Mouse (Mus musculus) hindbrain, embryonic 11.5 days (tissue): ENCODE measurements around the gene Hnrnpa0. TPM values are rescaled to one million over a fixed set of nuclear protein-coding genes. Genes with fewer than 3 reads are reported as not detected.

ENCODE experiments used
- ATAC-seq: fragments of 200-750 bp; cut with Nextera tagmentation; 2 replicates; pipeline ENCODE4 v1.8.0; 2017; ENCODE audit warnings: mild to moderate bottlenecking, moderate TSS enrichment, moderate library complexity; ENCODE audit not compliant: low FRiP score
- DNase-seq: peaks from one replicate; pipeline ENCODE4 v3.0.0-alpha.2; 2015; ENCODE audit warnings: low spot score
- H3K27ac ChIP-seq: fragments of 300-500 bp; sonication (generic); 2 replicates; pipeline ENCODE4 v1.5.1; 2014; ENCODE audit warnings: mild to moderate bottlenecking, low read depth, low read length
- H3K27me3 ChIP-seq: fragments of 300-500 bp; sonication (generic); 2 replicates; pipeline ENCODE4 v1.6.1; 2014; ENCODE audit warnings: mild to moderate bottlenecking, low read length, moderate library complexity, mixed read lengths; ENCODE audit not compliant: control insufficient read depth, insufficient read depth
- H3K36me3 ChIP-seq: fragments of 300-500 bp; sonication (generic); 2 replicates; pipeline ENCODE4 v1.6.1; 2014; ENCODE audit warnings: mild to moderate bottlenecking, low read length, moderate library complexity, mixed read lengths; ENCODE audit not compliant: control insufficient read depth, insufficient read depth
- H3K4me1 ChIP-seq: fragments of 300-500 bp; sonication (generic); replicated peaks from 2 replicates; pipeline ENCODE4 v1.6.1; 2014; ENCODE audit warnings: low read length, mixed read lengths; ENCODE audit not compliant: control insufficient read depth, insufficient read depth
- H3K4me2 ChIP-seq: fragments of 300-500 bp; sonication (generic); replicated peaks from 2 replicates; pipeline ENCODE4 v1.6.1; 2014; ENCODE audit warnings: mild to moderate bottlenecking, low read depth, low read length
- H3K4me3 ChIP-seq: fragments of 300-500 bp; sonication (generic); 2 replicates; pipeline ENCODE4 v1.5.1; 2014; ENCODE audit warnings: low read depth, low read length
- H3K9ac ChIP-seq: fragments of 300-500 bp; sonication (generic); 2 replicates; pipeline ENCODE4 v1.6.1; 2014; ENCODE audit warnings: low read depth, low read length
- H3K9me3 ChIP-seq: fragments of 300-500 bp; sonication (generic); 2 replicates; pipeline ENCODE4 v1.6.1; 2016; ENCODE audit warnings: low read length; ENCODE audit not compliant: control insufficient read depth
- whole genome bisulfite sequencing: fragments of 180-500 bp; shearing (Covaris S2); extraction: QIAGEN DNeasy Blood & Tissue Kit; methylation state at CpG from one replicate; pipeline ENCODE4 v1.1.7; 2014; 5-methylcytosine and 5-hydroxymethylcytosine counted together
- polyA plus RNA-seq: library from polyadenylated mRNA; unstranded; fragments of >200 nt; fragmentation: Nextera tagmentation; extraction: Ambion mirVana; gene quantifications from 2 replicates; pipeline ENCODE4 v1.2.1, GENCODE M21; 2014

Hnrnpa0 gene
- polyA plus RNA-seq, 1 experiment from 2014 or later, result 61.9 TPM

GRCm38 (mm10) chr13:58129687-58130246 lies 1.4 kb upstream of the Hnrnpa0 start:
- no peaks in the 10 kb centered on the region for H3K27me3 ChIP-seq
- peak overlapping the region; percentile 98 for H3K4me3 ChIP-seq
- peak overlapping the region; percentile 97 for H3K27ac ChIP-seq
- DNase-seq, result no peak
- peak overlapping the region; percentile 99 for H3K9ac ChIP-seq
- ATAC-seq, result no peak
- no peaks in the 10 kb centered on the region for H3K9me3 ChIP-seq
- H3K4me1 ChIP-seq, result peaks cover 3% of the 10 kb centered on the region; the same call in 1 of the 2 replicates
- WGBS, result 34% methylated on average over 4 of the region's 4 CpGs
- peak overlapping the region; percentile 61 for H3K4me2 ChIP-seq
- H3K36me3 ChIP-seq, result no peaks in the 10 kb centered on the region

DNA sequence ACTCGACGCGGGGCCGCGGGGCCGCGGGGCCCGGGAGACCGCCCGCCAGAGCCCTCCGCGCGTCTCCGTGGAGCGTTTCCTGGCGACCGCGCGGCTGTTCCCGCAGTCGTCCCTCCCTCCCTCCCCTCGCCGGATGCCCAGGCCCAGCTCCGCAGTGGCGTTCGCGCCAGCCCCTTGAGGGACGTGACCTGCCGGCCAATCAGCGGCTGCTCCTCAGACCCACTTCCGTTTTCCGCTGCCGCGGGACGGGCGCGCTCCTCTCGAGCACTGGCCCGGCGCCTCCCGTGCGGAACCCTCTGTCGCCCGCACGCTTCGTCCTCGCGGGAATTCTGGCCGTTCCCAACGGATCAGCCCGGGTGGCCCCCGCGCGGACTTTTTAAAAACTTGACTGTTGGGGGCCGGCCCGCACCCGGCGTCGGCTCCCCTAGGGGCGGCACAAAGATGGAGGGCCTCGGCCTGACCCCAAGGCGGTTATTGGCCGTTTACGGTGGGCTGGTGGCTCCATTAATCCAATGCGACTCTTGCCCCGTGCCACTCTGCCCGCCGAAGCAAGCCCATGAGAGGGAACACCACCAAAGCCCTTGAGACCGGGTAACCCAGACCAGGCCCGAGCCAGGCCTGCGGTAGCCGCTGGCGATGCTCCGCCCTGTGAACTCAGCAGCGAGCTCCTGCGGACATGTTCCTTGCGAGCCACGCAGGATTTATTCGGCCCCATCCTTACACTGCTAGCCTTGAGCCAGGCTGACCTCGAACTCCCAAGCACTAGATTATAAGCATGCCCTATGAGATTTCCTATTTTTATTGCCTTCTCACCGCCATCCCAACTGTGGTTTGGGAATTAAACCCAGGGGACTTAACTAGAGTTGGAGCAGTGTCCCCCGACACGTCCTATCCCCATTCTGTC lies 664 bp upstream of the Hnrnpa0 start:
- Histone ChIP-seq H3K4me3 (peak overlapping the region; percentile 98), H3K4me1 (peaks cover 3% of the 10 kb centered on the region; the same call in 1 of the 2 replicates), H3K4me2 (peak overlapping the region; percentile 61), H3K36me3 (no peaks in the 10 kb centered on the region), H3K27me3 (no peaks in the 10 kb centered on the region), H3K9ac (peak overlapping the region; percentile 99), H3K27ac (peak overlapping the region; percentile 97), H3K9me3 (no peaks in the 10 kb centered on the region)
- ATAC-seq (peak; percentile 97), DNase-seq (peak; percentile 95)
- WGBS, result under 1% methylated on average over 59 of the region's 83 CpGs

DNA sequence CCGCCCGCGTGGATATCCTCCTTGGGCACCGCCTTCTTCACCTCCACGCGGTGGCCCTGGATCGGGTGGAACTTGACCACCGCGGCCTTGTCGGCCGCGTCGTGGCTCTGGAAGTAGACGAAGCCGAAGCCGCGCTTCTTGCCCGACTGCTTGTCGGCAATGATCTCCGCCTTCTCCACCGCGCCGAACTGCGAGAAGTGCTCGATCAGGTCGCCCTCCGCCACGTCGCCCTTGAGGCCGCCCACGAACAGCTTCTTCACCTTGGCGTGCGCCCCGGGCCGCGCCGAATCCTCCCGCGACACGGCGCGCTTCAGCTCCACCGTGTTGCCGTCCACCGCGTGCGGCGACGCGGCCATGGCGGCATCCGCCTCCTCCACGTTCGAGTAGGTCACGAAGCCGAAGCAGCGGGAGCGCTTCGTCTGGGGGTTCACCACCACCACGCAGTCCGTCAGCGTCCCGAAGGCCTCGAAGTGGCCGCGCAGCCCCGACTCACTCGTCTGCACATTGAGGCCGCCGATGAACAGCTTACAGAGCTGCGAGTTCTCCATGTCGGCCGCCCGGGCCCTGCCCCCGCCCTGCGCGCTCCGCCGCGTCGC lies 492 bp downstream of the Hnrnpa0 start:
- DNase-seq, result peak; percentile 73
- under 1% methylated on average over 61 of the region's 81 CpGs for WGBS

DNA sequence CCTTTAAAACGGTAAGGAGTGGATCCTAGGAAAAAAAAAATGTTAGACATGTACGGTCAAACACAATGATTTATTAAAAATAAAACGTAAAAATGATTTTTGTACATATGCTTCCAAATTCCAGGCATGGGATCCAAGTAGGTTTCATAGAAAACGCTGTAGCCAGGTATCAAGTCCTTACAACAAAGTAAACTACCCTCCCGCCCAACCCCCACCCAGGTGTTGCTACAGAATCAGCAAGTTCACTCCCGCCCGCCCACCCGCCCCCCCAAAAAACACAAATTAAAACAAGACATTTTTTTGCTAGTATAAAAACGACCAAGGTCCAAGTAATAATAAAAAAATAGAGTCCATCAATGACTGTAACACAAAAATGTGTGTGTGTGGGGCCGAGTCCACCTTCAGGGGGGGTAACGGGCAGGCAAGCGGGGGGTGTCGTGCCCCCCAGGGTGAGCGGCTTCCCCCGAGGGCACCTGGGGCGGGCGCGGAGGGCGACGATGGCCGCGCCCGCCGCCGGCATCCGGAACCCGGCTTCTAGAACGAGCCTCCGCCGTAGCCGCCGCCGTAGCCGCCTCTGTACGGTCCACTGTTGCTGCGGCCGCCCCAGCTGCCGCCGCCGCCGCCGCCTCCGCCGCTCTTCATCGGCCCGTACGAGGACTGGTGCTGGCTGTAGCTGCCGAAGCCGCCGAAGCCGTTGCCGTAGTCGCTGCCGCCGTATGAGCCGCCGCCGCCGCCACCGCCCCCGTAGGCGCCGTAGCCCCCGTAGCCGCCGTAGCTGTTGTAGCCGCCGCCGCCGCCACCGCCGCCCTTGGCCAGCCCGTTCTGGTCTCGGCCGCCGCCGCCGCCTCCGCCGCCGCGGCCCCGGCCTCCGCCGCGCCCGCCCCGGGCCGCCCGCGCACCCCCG lies 1.2 kb downstream of the Hnrnpa0 start:
- DNase-seq, result peak; percentile 56
- under 1% methylated on average over 52 of the region's 92 CpGs for WGBS
- ATAC-seq, result no peak

More for the DNA sequence above, 492 bp downstream of the Hnrnpa0 start:
- Histone ChIP-seq H3K4me1 (peaks cover 3% of the 10 kb centered on the region; the same call in 1 of the 2 replicates), H3K9me3 (no peaks in the 10 kb centered on the region), H3K4me2 (peak overlapping the region; percentile 47), H3K4me3 (peak overlapping the region; percentile 98), H3K36me3 (no peaks in the 10 kb centered on the region), H3K9ac (peak overlapping the region; percentile 99), H3K27ac (peak overlapping the region; percentile 97), H3K27me3 (no peaks in the 10 kb centered on the region)
- ATAC-seq, result peak; percentile 55

GRCm38 (mm10) chr13:58126126-58126525 lies 2.2 kb downstream of the Hnrnpa0 start:
- H3K4me1 ChIP-seq, result peaks cover 3% of the 10 kb centered on the region; the same call in 1 of the 2 replicates
- no peaks in the 10 kb centered on the region for H3K36me3 ChIP-seq
- 37% methylated on average over 7 of the region's 7 CpGs for WGBS
- H3K27me3 ChIP-seq, result no peaks in the 10 kb centered on the region
- no peaks in the 10 kb centered on the region for H3K9me3 ChIP-seq
- H3K9ac ChIP-seq, result no peak overlapping the region
- H3K4me3 ChIP-seq, result peak overlapping the region; percentile 98
- H3K4me2 ChIP-seq, result peak overlapping the region; percentile 47
- no peak overlapping the region for H3K27ac ChIP-seq
- DNase-seq (peak; percentile 78), ATAC-seq (no peak)

More for the DNA sequence above, 1.2 kb downstream of the Hnrnpa0 start:
- no peaks in the 10 kb centered on the region for H3K36me3 ChIP-seq
- H3K9me3 ChIP-seq, result no peaks in the 10 kb centered on the region
- H3K9ac ChIP-seq, result peak overlapping the region; percentile 99
- peak overlapping the region; percentile 97 for H3K27ac ChIP-seq
- H3K4me1 ChIP-seq, result peaks cover 3% of the 10 kb centered on the region; the same call in 1 of the 2 replicates
- peak overlapping the region; percentile 47 for H3K4me2 ChIP-seq
- peak overlapping the region; percentile 98 for H3K4me3 ChIP-seq
- H3K27me3 ChIP-seq, result no peaks in the 10 kb centered on the region

- no peaks in the 10 kb centered on the region for H3K36me3 ChIP-seq
- H3K4me2 ChIP-seq, result no peak overlapping the region
- WGBS, result 63% methylated on average over 2 of the region's 2 CpGs
- ATAC-seq (no peak), DNase-seq (no peak)
- no peak overlapping the region for H3K27ac ChIP-seq
- no peaks in the 10 kb centered on the region for H3K27me3 ChIP-seq
- H3K4me3 ChIP-seq, result no peak overlapping the region
- H3K4me1 ChIP-seq, result peaks cover 3% of the 10 kb centered on the region; the same call in 1 of the 2 replicates
- no peaks in the 10 kb centered on the region for H3K9me3 ChIP-seq
- no peak overlapping the region for H3K9ac ChIP-seq
Observed at GRCm38 (mm10) chr13:58124989-58125388, 3.4 kb downstream of the Hnrnpa0 start.

DNA sequence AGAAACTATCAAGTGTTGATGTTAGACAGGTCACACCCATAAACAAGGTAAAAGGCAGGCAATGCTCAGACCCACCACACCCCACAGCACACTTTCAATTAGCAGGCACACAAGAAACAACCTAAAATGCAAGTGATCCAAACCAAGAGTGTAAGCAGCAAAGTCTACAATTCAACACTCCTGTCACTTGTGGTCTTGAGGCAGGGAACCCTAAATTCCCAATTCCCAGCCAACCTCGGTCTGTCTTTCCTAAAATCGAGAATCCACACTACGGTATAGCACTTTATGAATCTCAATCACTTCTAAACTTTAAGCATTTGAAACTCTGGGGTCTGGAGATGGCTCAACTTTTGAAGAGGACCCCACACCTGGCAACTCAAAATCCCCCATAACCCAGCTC lies 4.1 kb downstream of the Hnrnpa0 start:
- H3K4me1 ChIP-seq, result peaks cover 3% of the 10 kb centered on the region; the same call in 1 of the 2 replicates
- no peaks in the 10 kb centered on the region for H3K9me3 ChIP-seq
- no peak overlapping the region for H3K4me3 ChIP-seq
- H3K9ac ChIP-seq, result no peak overlapping the region
- no peak overlapping the region for H3K4me2 ChIP-seq
- ATAC-seq, result no peak
- H3K36me3 ChIP-seq, result no peaks in the 10 kb centered on the region
- 92% methylated on average over 3 of the region's 3 CpGs for WGBS
- DNase-seq, result no peak
- H3K27ac ChIP-seq, result no peak overlapping the region
- H3K27me3 ChIP-seq, result no peaks in the 10 kb centered on the region

DNA sequence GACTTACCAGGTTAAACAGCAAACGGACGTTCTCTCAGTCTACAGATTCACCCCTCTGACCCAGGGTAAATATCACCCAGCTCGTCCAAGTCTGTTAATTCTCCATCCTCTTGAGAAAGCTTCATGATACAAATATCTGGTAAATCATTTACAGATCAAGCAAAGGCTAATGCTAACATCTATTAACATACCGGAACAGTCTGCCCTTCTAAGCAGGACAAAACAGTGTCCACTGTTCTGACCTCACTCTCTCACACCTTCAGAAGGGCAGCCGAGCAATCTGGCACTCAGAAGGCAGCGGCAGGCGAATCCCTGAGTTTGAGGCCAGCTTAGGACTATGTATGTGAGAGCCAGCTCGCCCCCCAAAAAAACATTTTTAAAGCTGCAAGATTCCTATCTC lies 5.0 kb downstream of the Hnrnpa0 start:
- no peaks in the 10 kb centered on the region for H3K27me3 ChIP-seq
- no peak overlapping the region; the same call in 1 of the 2 replicates for H3K4me2 ChIP-seq
- no peak overlapping the region for H3K4me3 ChIP-seq
- DNase-seq (no peak), ATAC-seq (no peak)
- H3K27ac ChIP-seq, result no peak overlapping the region
- no peaks in the 10 kb centered on the region for H3K36me3 ChIP-seq
- H3K9ac ChIP-seq, result no peak overlapping the region
- 58% methylated on average over 8 of the region's 8 CpGs for WGBS
- peaks cover 3% of the 10 kb centered on the region; the same call in 1 of the 2 replicates for H3K4me1 ChIP-seq
- no peaks in the 10 kb centered on the region for H3K9me3 ChIP-seq
